Mouse (Mus musculus) adrenal gland, adult 18-20 months (tissue): ENCODE results near the gene Lrrc8d. TPM values are rescaled to one million over a fixed set of nuclear protein-coding genes. Genes with fewer than 3 reads are reported as not detected.
"Not testable (repeated sequence)": the region's sequence is repeated elsewhere in the genome, so short reads cannot be mapped to it uniquely, and the experiment has no call there.

Source experiments
- DNase-seq, 2 experiments: peaks; one replicate each; pipeline ENCODE4 v3.0.0; 2021 to 2022; ENCODE audit warnings: low spot score in 2 of 2
- total RNA-seq, 2 experiments: library from RNA; stranded (reverse); gene quantifications; 1 replicate in 1 of 2; 2 replicates in 1 of 2; pipeline ENCODE4 v1.2.3; 2021

Gene Lrrc8d
- total RNA-seq, 2 experiments from 2014 or later = 81.3 to 105 TPM

- peak; percentile 69 to 70 for DNase-seq
Measured at GRCm38 (mm10) chr5:105684861-105685600, 14.7 kb upstream of the Lrrc8d start.

GRCm38 (mm10) chr5:105685780-105686305, 13.9 kb upstream of the Lrrc8d start:
- DNase-seq = not testable (repeated sequence)

- no peak for DNase-seq
Measured at GRCm38 (mm10) chr5:105686331-105686995, 13.3 kb upstream of the Lrrc8d start.

GRCm38 (mm10) chr5:105690502-105691454, 9.0 kb upstream of the Lrrc8d start:
- no peak for DNase-seq

GRCm38 (mm10) chr5:105691645-105692044, 8.1 kb upstream of the Lrrc8d start:
- peak in 1 of 2 experiments; percentile 47 for DNase-seq

- DNase-seq = no peak
Measured at GRCm38 (mm10) chr5:105694339-105694930, 5.3 kb upstream of the Lrrc8d start.

- no peak for DNase-seq
Measured at GRCm38 (mm10) chr5:105696049-105696448, 3.7 kb upstream of the Lrrc8d start.

GRCm38 (mm10) chr5:105697886-105698285, 1.9 kb upstream of the Lrrc8d start:
- no peak for DNase-seq

GRCm38 (mm10) chr5:105698694-105699093, 1.1 kb upstream of the Lrrc8d start:
- DNase-seq = peak in 1 of 2 experiments; percentile 47

- DNase-seq = peak; percentile 83 to 85
Measured at GRCm38 (mm10) chr5:105700070-105700851, 492 bp downstream of the Lrrc8d start.

- no peak for DNase-seq
Measured at GRCm38 (mm10) chr5:105701326-105701725, 1.6 kb downstream of the Lrrc8d start.

GRCm38 (mm10) chr5:105701844-105702243, 2.1 kb downstream of the Lrrc8d start:
- DNase-seq = no peak

GRCm38 (mm10) chr5:105702580-105703285, 3.0 kb downstream of the Lrrc8d start:
- DNase-seq = no peak

- DNase-seq = no peak
Measured at GRCm38 (mm10) chr5:105703286-105703655, 3.5 kb downstream of the Lrrc8d start.

GRCm38 (mm10) chr5:105704573-105704972, 4.8 kb downstream of the Lrrc8d start:
- DNase-seq = no peak

- no peak for DNase-seq
Measured at GRCm38 (mm10) chr5:105706635-105707034, 6.9 kb downstream of the Lrrc8d start.

- no peak for DNase-seq
Measured at GRCm38 (mm10) chr5:105708276-105708675, 8.5 kb downstream of the Lrrc8d start.

- DNase-seq = no peak
Measured at GRCm38 (mm10) chr5:105710473-105710872, 10.7 kb downstream of the Lrrc8d start.

- no peak for DNase-seq
Measured at GRCm38 (mm10) chr5:105714446-105714845, 14.7 kb downstream of the Lrrc8d start.
